Mouse (Mus musculus) liver, postnatal 0 days (tissue): ENCODE results near the gene Apeh. TPM values are rescaled to one million over a fixed set of nuclear protein-coding genes. Genes with fewer than 3 reads are reported as not detected.

ENCODE experiments used
- ATAC-seq: fragments of 200-750 bp; cut with Nextera tagmentation; 2 replicates; pipeline ENCODE4 v1.8.0; 2017; ENCODE audit warnings: mild to moderate bottlenecking, moderate library complexity
- DNase-seq: peaks from one replicate; pipeline ENCODE4 v3.0.0-alpha.2; 2016
- H3K27ac ChIP-seq: fragments of 300-500 bp; sonication (generic); 2 replicates; pipeline ENCODE4 v1.5.1; 2014; ENCODE audit warnings: antibody characterized with exemption, moderate library complexity, mild to moderate bottlenecking, low read depth
- H3K27me3 ChIP-seq: fragments of 300-500 bp; sonication (generic); 2 replicates; pipeline ENCODE4 v1.6.1; 2014; ENCODE audit warnings: low read length, control low read depth, mixed read lengths; ENCODE audit not compliant: insufficient read depth
- H3K36me3 ChIP-seq: fragments of 300-500 bp; sonication (generic); replicated peaks from 2 replicates; pipeline ENCODE4 v1.6.1; 2014; ENCODE audit warnings: mild to moderate bottlenecking, control low read depth, low read length, moderate library complexity, mixed read lengths; ENCODE audit not compliant: insufficient read depth
- H3K4me1 ChIP-seq: fragments of 300-500 bp; sonication (generic); 2 replicates; pipeline ENCODE4 v1.6.1; 2014; ENCODE audit warnings: antibody characterized with exemption, mild to moderate bottlenecking, control low read depth; ENCODE audit not compliant: insufficient read depth
- H3K4me2 ChIP-seq: fragments of 300-500 bp; sonication (generic); 2 replicates; pipeline ENCODE4 v1.6.1; 2014; ENCODE audit warnings: low read depth, mild to moderate bottlenecking, low read length, moderate library complexity, mixed read lengths
- H3K4me3 ChIP-seq: fragments of 300-500 bp; sonication (generic); 2 replicates; pipeline ENCODE4 v1.5.1; 2014; ENCODE audit warnings: low read depth, low read length
- H3K9ac ChIP-seq: fragments of 300-500 bp; sonication (generic); replicated peaks from 2 replicates; pipeline ENCODE4 v1.6.1; 2014; ENCODE audit warnings: mild to moderate bottlenecking, moderate library complexity
- H3K9me3 ChIP-seq: fragments of 300-500 bp; sonication (generic); 2 replicates; pipeline ENCODE4 v1.6.1; 2016; ENCODE audit warnings: mild to moderate bottlenecking, control low read depth, low read length, mixed read lengths
- CTCF ChIP-seq: sonication (generic); IDR thresholded peaks from 2 replicates; pipeline ENCODE4 v1.5.1; 2016; ENCODE audit warnings: antibody characterized with exemption, low read depth
- EP300 ChIP-seq: IDR thresholded peaks from 2 replicates; pipeline ENCODE4 v1.6.1; 2016; ENCODE audit warnings: antibody characterized with exemption, low read depth, mild to moderate bottlenecking
- WGBS: fragments of 180-500 bp; shearing (Covaris S2); extraction: QIAGEN DNeasy Blood & Tissue Kit; methylation state at CpG from one replicate; pipeline ENCODE4 v1.1.7; 2014; ENCODE audit not compliant: insufficient replicate concordance; 5-methylcytosine and 5-hydroxymethylcytosine counted together
- polyA plus RNA-seq: library from polyadenylated mRNA; unstranded; fragments of >200 nt; fragmentation: Nextera tagmentation; extraction: Ambion mirVana; gene quantifications from 2 replicates; pipeline ENCODE4 v1.2.1, GENCODE M21; 2015

Gene Apeh
- polyA plus RNA-seq, 1 experiment from 2014 or later = 75.2 TPM

DNA sequence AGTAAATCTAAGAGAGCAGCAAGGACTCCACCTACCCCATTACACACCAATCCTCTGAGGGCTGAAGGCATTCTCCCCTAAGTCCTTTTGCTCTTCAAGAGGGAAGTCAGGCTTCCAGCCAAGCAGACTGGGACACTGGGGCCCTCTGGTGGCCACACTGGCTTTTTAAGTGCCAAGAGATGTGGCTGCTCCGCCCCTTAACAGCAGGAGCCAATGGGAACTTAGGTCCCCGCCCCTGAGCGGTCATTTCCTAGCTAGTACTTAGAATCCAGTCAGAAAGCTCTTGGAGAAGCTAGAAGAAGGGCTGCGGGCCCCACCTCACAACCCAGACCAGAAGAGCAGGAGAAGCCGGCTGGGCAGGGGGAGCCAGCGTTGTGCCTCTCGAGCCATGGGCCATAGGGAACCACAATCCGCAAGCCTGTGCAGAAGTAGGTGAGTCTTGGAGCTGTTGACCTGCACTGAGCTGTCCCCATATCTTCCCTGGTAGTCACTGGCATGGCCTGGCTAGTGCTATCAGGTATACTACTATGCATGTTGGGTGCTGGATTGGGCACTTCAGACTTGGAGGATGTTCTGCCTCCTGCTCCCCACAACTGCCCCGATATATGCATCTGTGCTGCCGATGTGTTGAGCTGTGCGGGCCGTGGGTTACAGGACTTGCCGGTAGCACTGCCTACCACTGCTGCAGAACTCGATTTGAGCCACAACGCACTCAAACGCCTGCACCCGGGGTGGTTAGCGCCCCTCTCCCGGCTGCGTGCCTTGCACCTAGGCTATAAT is 41.3 kb downstream of the Apeh start, which contains the start of gene Amigo3:
Amigo3 (plus strand) TSS at position 275 of the 780 bp plus-strand sequence.
- ATAC-seq (peak; percentile 46), DNase-seq (peak; percentile 96)
- H3K4me1 ChIP-seq = peaks cover 16% of the 10 kb centered on the region
- TF ChIP-seq CTCF = peak; percentile 98
- no peak for TF ChIP-seq EP300
- peak within 1 kb of the TSS; percentile 19; the same call in 1 of the 2 replicates for H3K27ac ChIP-seq
- H3K27me3 ChIP-seq = no peaks in the 10 kb centered on the region
- H3K9me3 ChIP-seq = no peaks in the 10 kb centered on the region
- peaks cover 68% of the 10 kb centered on the region for H3K36me3 ChIP-seq
- no peak within 1 kb of the TSS; the same call in 1 of the 2 replicates for H3K4me3 ChIP-seq
- no peak within 1 kb of the TSS for H3K9ac ChIP-seq
- 57% methylated on average over 20 of the region's 20 CpGs for WGBS
- peak within 1 kb of the TSS; percentile 58 for H3K4me2 ChIP-seq

DNA sequence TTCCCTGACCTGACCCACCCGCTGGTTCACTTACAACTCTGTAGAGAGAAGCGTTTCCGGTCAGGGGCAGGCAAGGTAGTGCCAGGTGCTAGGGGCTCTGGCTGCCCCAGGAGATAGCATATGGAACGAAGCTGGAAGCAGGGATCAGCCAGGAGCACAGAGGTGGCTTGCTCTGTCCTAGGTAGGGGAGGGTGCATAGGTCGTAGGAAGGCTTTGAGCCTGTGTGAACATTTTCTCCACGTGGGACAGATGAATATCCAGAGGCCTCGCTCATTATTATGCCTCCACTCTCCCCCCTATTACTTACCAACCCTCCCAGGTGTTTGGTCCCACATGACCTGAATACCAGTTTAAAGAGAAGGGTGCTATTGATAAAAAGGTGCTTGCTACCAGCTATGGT is 42.0 kb downstream of the Apeh start:
- Histone ChIP-seq H3K9ac (no peak overlapping the region), H3K9me3 (no peaks in the 10 kb centered on the region), H3K4me3 (no peak overlapping the region), H3K4me2 (no peak overlapping the region), H3K27me3 (no peaks in the 10 kb centered on the region), H3K27ac (peak overlapping the region; percentile 11; the same call in 1 of the 2 replicates), H3K4me1 (peaks cover 22% of the 10 kb centered on the region), H3K36me3 (peaks cover 61% of the 10 kb centered on the region)
- WGBS = 75% methylated on average over 7 of the region's 7 CpGs
- DNase-seq (peak; percentile 18), ATAC-seq (no peak)
- TF ChIP-seq CTCF (no peak), EP300 (no peak)

DNA sequence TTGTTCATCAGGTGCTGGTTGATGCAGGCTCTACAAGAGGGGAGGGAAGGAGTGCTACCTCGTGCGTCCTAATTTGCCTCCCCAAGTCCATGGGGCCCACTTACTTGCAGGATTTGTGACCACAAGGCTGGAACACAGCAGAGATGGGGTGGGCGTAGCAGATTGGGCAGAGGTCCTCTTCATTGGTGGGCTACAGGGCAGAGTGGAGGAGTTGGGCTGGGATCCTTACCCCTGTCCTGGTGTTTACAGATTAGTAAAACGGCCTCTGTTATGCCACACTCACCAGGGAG is 42.5 kb downstream of the Apeh start:
- 84% methylated on average over 4 of the region's 4 CpGs for WGBS
- DNase-seq (peak; percentile 15), ATAC-seq (no peak)
- Histone ChIP-seq H3K36me3 (peaks cover 56% of the 10 kb centered on the region), H3K4me3 (no peak overlapping the region), H3K4me2 (no peak overlapping the region), H3K27me3 (no peaks in the 10 kb centered on the region), H3K27ac (no peak overlapping the region), H3K9me3 (no peaks in the 10 kb centered on the region), H3K9ac (no peak overlapping the region), H3K4me1 (peaks cover 24% of the 10 kb centered on the region)
- TF ChIP-seq CTCF (no peak), EP300 (no peak)

DNA sequence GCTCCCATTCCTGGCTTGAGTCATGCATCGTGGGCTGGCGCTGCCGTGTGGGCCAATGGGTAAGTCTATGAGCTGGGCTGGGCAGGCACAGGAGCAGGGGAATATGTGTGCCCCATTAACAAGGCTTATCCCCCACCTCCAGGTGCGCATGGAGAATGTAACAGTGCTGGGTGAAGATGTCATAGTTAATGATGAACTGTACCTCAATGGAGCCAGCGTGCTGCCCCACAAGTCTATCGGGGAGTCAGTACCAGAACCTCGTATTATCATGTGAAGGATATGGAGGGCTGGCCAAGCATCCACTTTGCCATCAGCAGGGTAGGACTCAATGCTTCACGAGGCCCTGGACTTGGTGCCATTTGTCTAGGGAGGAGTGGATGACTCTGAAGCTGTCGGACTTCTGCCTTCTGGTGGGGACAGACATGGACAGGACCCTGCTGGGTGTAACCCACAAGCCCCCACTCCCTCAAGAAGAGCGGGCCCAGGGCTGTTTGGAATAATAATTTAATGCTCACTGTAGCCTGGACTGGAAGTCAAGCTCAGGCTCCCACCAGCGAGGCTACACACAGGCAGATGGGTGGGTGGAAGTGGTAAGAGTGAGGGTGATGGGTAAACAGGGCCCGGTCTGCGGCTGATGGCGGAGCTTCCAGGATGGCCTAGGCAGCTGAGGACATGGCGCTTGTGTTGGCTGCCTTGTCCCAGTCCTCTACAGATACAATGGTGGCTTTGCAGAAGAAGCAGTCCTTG is 43.0 kb downstream of the Apeh start:
- H3K9me3 ChIP-seq = no peaks in the 10 kb centered on the region
- H3K4me3 ChIP-seq = no peak overlapping the region
- peaks cover 56% of the 10 kb centered on the region for H3K36me3 ChIP-seq
- no peaks in the 10 kb centered on the region for H3K27me3 ChIP-seq
- H3K9ac ChIP-seq = no peak overlapping the region
- DNase-seq (peak; percentile 19), ATAC-seq (no peak)
- 92% methylated on average over 15 of the region's 15 CpGs for WGBS
- H3K4me1 ChIP-seq = peaks cover 24% of the 10 kb centered on the region
- TF ChIP-seq CTCF = no peak
- no peak for TF ChIP-seq EP300
- H3K27ac ChIP-seq = no peak overlapping the region
- no peak overlapping the region for H3K4me2 ChIP-seq

DNA sequence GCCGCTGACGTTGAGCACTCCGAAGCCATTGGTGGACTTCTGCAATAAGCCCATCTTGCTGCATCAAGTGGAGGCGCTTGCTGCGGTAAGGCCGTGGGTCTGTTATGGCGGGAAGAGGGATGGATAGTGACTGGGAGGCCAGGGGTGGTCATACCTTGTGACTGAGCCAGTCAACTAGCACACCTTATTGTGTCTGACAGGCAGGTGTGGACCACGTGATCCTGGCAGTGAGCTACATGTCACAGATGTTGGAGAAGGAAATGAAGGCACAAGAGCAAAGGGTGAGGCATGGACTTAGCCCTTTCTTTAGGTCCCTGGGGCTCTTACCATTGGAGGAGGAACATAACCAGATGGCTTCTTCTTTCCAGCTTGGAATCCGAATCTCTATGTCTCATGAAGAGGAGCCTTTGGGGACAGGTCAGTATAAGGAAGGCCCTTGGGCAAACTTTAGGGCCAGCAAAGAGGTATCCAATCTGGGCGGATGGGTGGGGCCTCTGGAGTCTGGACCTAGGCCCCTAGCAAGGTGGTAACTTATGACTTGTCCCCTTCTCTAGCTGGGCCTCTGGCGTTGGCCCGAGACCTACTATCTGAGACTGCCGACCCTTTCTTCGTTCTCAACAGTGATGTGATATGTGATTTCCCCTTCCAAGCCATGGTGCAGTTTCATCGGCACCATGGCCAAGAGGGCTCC is 44.7 kb downstream of the Apeh start:
- 39% methylated on average over 15 of the region's 15 CpGs for WGBS
- peaks cover 56% of the 10 kb centered on the region for H3K36me3 ChIP-seq
- DNase-seq (peak; percentile 28), ATAC-seq (peak; percentile 4; the same call in 1 of the 2 replicates)
- H3K4me1 ChIP-seq = peaks cover 24% of the 10 kb centered on the region
- H3K4me3 ChIP-seq = peak overlapping the region; percentile 91
- peak overlapping the region; percentile 88 for H3K4me2 ChIP-seq
- peak overlapping the region; percentile 78 for H3K9ac ChIP-seq
- peak overlapping the region; percentile 88 for H3K27ac ChIP-seq
- H3K27me3 ChIP-seq = no peaks in the 10 kb centered on the region
- TF ChIP-seq EP300 = no peak
- TF ChIP-seq CTCF = no peak
- no peaks in the 10 kb centered on the region for H3K9me3 ChIP-seq

DNA sequence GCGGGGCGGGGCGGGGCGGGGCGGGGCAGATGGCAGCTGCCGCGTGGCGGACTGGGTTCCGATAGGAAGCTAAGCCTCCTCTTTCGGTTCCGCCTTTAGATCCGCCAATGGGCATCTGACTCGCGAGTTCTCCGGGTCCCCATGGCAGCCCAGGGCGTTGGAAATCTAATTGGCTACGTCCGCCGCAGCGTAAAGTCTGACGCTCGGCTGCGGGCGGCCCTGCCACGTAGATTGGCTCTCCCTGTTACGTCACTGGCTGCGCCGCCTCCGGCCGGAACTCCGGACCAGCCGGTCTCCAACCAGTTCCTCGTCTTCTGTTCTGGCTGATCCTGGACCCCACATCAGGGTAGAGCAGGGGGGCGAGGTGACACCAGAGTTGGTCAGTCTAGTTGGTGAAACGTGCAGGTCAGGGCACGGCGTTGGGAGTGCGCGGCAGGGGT is 45.4 kb downstream of the Apeh start, which contains the start of gene Gmppb:
Gmppb (plus strand) TSS at position 227 of the 440 bp plus-strand sequence.
- Histone ChIP-seq H3K4me1 (peaks cover 24% of the 10 kb centered on the region), H3K27ac (peak within 1 kb of the TSS; percentile 88), H3K27me3 (no peaks in the 10 kb centered on the region), H3K9ac (peak within 1 kb of the TSS; percentile 78), H3K36me3 (peaks cover 52% of the 10 kb centered on the region), H3K4me3 (peak within 1 kb of the TSS; percentile 91), H3K9me3 (no peaks in the 10 kb centered on the region), H3K4me2 (peak within 1 kb of the TSS; percentile 88)
- under 1% methylated on average over 36 of the region's 39 CpGs for WGBS
- ATAC-seq (peak; percentile 96), DNase-seq (peak; percentile 97)
- TF ChIP-seq CTCF (no peak), EP300 (no peak)
